Mouse (Mus musculus): Measurements from ENCODE around the gene Tnip1.

GRCm38 (mm10) chr11:54973481-54974212, 10.9 kb upstream of the Tnip1 start:
- TF ChIP-seq CTCF (IDR thresholded peaks at IDR 0.05 in 2 of 3, conservative IDR thresholded peaks at IDR 0.05 in 1 of 3; ENCODE audit: control insufficient read depth in 1 of 3, insufficient read depth in 1 of 3, low read depth in 2 of 3, low read length in 3 of 3, poor library complexity in 1 of 3, severe bottlenecking in 1 of 3) (no peak), POLR2AphosphoS5 (IDR thresholded peaks at IDR 0.05; ENCODE audit: borderline replicate concordance, low read depth, low read length) (no peak), MXI1 (IDR thresholded peaks at IDR 0.05; ENCODE audit: low read depth, low read length) (peak; percentile 80), TCF12 (IDR thresholded peaks at IDR 0.05; ENCODE audit: low read depth, low read length) (peak; percentile 34; the same call in 1 of the 2 replicates), JUND (IDR thresholded peaks at IDR 0.05; ENCODE audit: low read depth, low read length) (no peak), EP300 (IDR thresholded peaks at IDR 0.05; ENCODE audit: low read depth in 1 of 2, low read length in 2 of 2) (peak in 1 of 2 experiments; percentile 49; a peak in 2 of 4 replicates), GABPA (IDR thresholded peaks at IDR 0.05; ENCODE audit: low read depth, low read length) (no peak), POLR2A (IDR thresholded peaks at IDR 0.05; ENCODE audit: control insufficient read depth in 1 of 2, insufficient read depth in 1 of 2, low read depth in 1 of 2, low read length in 2 of 2, poor library complexity in 1 of 2) (no peak)
